13 mouse cellular contexts compared by ENCODE assay signal in the genomic region with DNA sequence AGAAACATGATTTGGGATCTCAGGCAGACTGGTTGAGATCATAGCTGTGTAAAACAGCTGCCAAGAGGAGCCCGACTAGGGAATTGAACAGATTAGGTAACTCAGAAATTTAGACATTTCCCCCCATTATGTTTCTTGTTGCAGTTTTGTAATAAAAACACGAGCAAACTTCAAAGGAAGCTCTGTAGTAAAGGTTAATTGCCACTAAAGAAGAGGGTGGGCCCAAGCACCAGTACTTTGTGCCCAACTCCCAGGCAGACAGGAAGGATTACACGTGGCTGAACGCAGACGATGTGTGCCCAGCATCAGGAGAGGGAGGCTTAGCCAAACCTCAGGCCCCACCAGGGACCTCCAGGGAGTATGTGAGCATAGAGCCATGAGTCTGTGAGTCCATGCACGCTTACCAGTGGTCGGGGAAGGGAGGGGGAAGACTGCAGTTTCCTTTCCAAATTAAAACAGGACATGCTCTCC.
DNase-seq lines count a peak whose midpoint lies in the region; ATAC-seq lines count a peak whose summit lies in the region.
"Had no signal": no experiment of that assay in that cellular context is flagged by ENCODE, and none has a peak within 500 bp of the region (broad histone marks: within the 10 kb centered on the region; RNA-seq: fewer than 3 reads in every experiment).

No protein-coding gene starts in this region.

- H3K27ac ChIP-seq in forebrain, embryonic 10.5 days: peak overlapping the region; percentile 45; the same call in 1 of the 2 replicates
- H3K27ac ChIP-seq in forebrain, embryonic 11.5 days (ENCODE audit: low read depth, low read length): no peak overlapping the region
- no peak overlapping the region for H3K27ac ChIP-seq in forebrain, embryonic 15.5 days (replicated peaks)
- H3K27ac ChIP-seq: macrophage; neural tube, embryonic 12.5 days had no signal

- no peaks in the 10 kb centered on the region for H3K27me3 ChIP-seq in forebrain, embryonic 10.5 days (ENCODE audit: poor library complexity, severe bottlenecking)
- H3K27me3 ChIP-seq in forebrain, embryonic 11.5 days (ENCODE audit: control insufficient read depth, insufficient read depth, low read length): no peaks in the 10 kb centered on the region
- H3K27me3 ChIP-seq in forebrain, embryonic 15.5 days: no peaks in the 10 kb centered on the region
- H3K27me3 ChIP-seq: neural tube, embryonic 12.5 days had no signal

- H3K9me3 ChIP-seq in forebrain, embryonic 10.5 days: no peaks in the 10 kb centered on the region
- H3K9me3 ChIP-seq in forebrain, embryonic 11.5 days (ENCODE audit: control insufficient read depth, low read length): no peaks in the 10 kb centered on the region
- H3K9me3 ChIP-seq in forebrain, embryonic 15.5 days: no peaks in the 10 kb centered on the region
- H3K9me3 ChIP-seq: neural tube, embryonic 12.5 days had no signal

- H3K9ac ChIP-seq in forebrain, embryonic 11.5 days (ENCODE audit: low read length): no peak overlapping the region
- no peak overlapping the region for H3K9ac ChIP-seq in forebrain, embryonic 15.5 days (replicated peaks)
- H3K9ac ChIP-seq: neural tube, embryonic 12.5 days had no signal

- intact Hi-C loops in gastrocnemius, postnatal 36 days (cut with DNase I): no loop called here

- WGBS in forebrain, embryonic 10.5 days: 36% methylated on average over 7 of the region's 7 CpGs
- WGBS in forebrain, embryonic 11.5 days: 36% methylated on average over 7 of the region's 7 CpGs
- WGBS in forebrain, embryonic 15.5 days: 25% methylated on average over 7 of the region's 7 CpGs

- H3K36me3 ChIP-seq in forebrain, embryonic 10.5 days (replicated peaks): no peaks in the 10 kb centered on the region
- no peaks in the 10 kb centered on the region for H3K36me3 ChIP-seq in forebrain, embryonic 11.5 days (ENCODE audit: control insufficient read depth, insufficient read depth, low read length)
- no peaks in the 10 kb centered on the region for H3K36me3 ChIP-seq in forebrain, embryonic 15.5 days
- H3K36me3 ChIP-seq: neural tube, embryonic 12.5 days had no signal

- no peak overlapping the region for H3K4me3 ChIP-seq in forebrain, embryonic 10.5 days
- H3K4me3 ChIP-seq in forebrain, embryonic 11.5 days (ENCODE audit: low read depth, low read length): no peak overlapping the region
- no peak overlapping the region for H3K4me3 ChIP-seq in forebrain, embryonic 15.5 days
- H3K4me3 ChIP-seq: neural tube, embryonic 12.5 days had no signal

- DNase-seq in forebrain, embryonic 10.5 days (ENCODE audit: extremely low spot score, low spot score): no peak
- DNase-seq in forebrain, embryonic 11.5 days (ENCODE audit: low spot score): no peak
- DNase-seq in adrenal gland, postnatal 10 days: peak; percentile 54
- peak; percentile 21 to 29 for DNase-seq in gastrocnemius, postnatal 36 days
- DNase-seq in heart, postnatal 4 days: peak; percentile 50
- DNase-seq in spleen, postnatal 14 days (ENCODE audit: low spot score in 2 of 2): no peak
- DNase-seq in layer of hippocampus, adult 9-11 months: no peak
- DNase-seq: B cell, adult 2 months; cerebellum, adult 11 months had no signal

- no peak for ATAC-seq in forebrain, embryonic 11.5 days (replicated peaks; ENCODE audit: low FRiP score)
- no peak for ATAC-seq in forebrain, embryonic 15.5 days (replicated peaks)
- ATAC-seq: forebrain, embryonic 16.5 days had no signal

- peaks cover 28% of the 10 kb centered on the region for H3K4me1 ChIP-seq in forebrain, embryonic 10.5 days
- no peaks in the 10 kb centered on the region for H3K4me1 ChIP-seq in forebrain, embryonic 11.5 days (replicated peaks; ENCODE audit: control insufficient read depth, insufficient read depth, low read length)
- H3K4me1 ChIP-seq in forebrain, embryonic 15.5 days: no peaks in the 10 kb centered on the region
- H3K4me1 ChIP-seq: neural tube, embryonic 12.5 days had no signal

- no peak overlapping the region for H3K4me2 ChIP-seq in forebrain, embryonic 11.5 days (ENCODE audit: low read depth, low read length, severe bottlenecking)
- H3K4me2 ChIP-seq in forebrain, embryonic 15.5 days (replicated peaks): no peak overlapping the region
- H3K4me2 ChIP-seq: neural tube, embryonic 12.5 days had no signal

Comparison
In these comparisons a context has a peak if more than half of its experiments do, and no peak if none do; other contexts are left out.
1. DNase-seq: peak in adrenal gland, postnatal 10 days (single experiment), gastrocnemius, postnatal 36 days (2 of 2) and heart, postnatal 4 days (single experiment); none in forebrain, embryonic 10.5 days (single experiment), forebrain, embryonic 11.5 days (single experiment), spleen, postnatal 14 days (0 of 2) and layer of hippocampus, adult 9-11 months (single experiment).